Mouse (Mus musculus) spleen, postnatal 4 days (tissue): ENCODE measurements around the gene Stk40.
A peak's percentile ranks its signal among the peaks of the same experiment; 100 is the strongest.
"Not testable (repeated sequence)": the region's sequence is repeated elsewhere in the genome, so short reads cannot be mapped to it uniquely, and the experiment has no call there.

ENCODE experiments used
- DNase-seq, 2 experiments: peaks; one replicate each; pipeline ENCODE4 v3.0.0; 2022; ENCODE audit warnings: low spot score in 2 of 2

Stk40 gene

DNA sequence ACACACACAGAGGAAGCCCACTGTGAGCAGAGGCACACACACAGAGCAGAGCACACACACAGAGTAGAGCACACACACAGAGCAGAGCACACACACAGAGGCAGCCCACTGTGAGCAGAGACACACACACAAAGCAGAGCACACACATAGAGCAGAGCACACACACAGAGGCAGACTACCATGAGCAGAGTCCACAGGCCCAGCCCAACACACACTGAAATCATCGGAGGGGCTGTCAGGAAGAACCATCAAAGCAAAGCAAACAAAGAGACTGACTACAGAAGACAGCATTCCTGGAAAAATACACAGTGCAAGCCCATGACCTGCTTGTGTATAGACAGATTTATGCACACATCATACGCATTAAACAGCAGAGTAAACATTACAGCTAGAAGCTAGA lies 52.1 kb downstream of the Stk40 start:
- DNase-seq, result no peak

- peak; percentile 49 to 80 for DNase-seq
Observed at GRCm38 (mm10) chr4:126156617-126157016, 52.9 kb downstream of the Stk40 start.

DNA sequence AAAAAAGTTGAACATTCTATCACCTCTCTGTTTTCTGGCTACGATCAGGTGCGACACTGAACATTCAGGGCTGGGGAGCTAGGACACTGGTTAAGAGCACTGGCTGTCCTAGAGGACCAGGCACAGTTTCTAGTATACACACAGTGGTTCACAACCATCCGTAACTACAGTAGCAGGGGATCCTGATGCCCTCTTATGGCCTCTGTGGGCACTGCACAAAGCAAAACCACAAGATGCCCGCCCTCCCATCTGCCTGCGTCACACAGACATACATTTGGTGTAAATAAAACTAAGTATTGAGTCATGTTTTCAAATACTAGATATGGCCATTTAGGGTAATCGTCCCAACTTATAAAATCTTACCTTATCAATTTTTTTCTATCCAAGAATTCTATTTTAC lies 53.8 kb downstream of the Stk40 start:
- DNase-seq, result peak in 1 of 2 experiments; percentile 37

DNA sequence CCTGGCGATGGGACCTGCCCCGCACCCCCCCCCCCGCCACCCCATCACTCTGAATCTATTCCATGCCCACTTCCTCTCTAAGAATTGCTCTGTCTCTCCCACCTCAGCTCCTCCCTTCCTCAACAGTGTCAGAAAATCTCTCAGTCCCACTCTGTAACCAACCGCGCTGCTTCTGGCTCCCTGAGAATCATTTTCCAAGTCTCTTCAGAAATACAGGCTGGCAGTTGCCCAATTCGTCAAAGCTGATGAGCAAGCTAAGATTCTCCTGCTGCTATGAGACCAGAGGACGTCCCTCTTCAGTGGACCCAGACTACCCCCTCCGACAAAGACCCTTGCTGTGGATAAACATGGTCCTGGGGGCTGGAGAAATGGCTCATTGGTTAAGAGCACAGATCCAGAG lies 55.7 kb downstream of the Stk40 start:
- DNase-seq, result no peak

DNA sequence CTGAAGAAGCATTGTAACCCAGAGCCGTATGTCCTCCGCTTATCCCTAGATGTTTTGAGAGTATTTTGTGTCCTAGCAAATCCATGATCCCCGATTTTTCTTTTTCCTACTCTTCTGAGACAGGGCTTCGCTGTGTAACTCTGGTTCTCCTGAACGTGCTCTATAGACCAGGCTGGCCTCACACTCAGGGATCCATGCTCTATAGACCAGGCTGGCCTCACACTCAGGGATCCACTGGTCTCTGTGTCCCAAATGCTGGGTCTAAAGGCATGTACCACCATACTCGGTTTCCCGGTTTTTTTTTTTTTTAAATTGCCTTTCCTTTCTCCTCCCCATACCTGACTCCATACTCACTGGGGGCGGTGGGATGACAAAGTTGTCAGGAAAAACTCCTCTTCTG lies 57.2 kb downstream of the Stk40 start:
- DNase-seq, result no peak

DNA sequence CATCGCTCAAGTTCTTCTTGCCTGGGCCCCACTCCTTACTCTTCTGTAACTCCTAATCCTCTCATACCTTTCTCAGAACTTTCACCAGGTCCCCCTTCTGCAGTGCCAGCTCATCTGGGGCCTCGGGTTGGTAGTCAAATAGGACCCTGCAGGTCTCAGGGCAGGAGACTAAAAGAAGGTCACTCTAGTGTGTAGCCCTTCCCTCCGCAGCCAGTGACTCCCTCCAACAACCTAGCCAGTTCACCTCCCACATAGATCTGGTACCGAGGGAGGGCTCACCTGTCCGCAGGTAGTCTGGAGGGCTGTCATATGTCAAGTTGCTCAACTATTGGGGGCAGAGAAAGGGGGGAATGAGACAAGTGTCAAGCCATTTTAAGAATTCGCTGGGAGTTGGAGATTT lies 57.7 kb downstream of the Stk40 start:
- no peak for DNase-seq

GRCm38 (mm10) chr4:126161986-126162385 lies 58.2 kb downstream of the Stk40 start:
- no peak for DNase-seq

DNA sequence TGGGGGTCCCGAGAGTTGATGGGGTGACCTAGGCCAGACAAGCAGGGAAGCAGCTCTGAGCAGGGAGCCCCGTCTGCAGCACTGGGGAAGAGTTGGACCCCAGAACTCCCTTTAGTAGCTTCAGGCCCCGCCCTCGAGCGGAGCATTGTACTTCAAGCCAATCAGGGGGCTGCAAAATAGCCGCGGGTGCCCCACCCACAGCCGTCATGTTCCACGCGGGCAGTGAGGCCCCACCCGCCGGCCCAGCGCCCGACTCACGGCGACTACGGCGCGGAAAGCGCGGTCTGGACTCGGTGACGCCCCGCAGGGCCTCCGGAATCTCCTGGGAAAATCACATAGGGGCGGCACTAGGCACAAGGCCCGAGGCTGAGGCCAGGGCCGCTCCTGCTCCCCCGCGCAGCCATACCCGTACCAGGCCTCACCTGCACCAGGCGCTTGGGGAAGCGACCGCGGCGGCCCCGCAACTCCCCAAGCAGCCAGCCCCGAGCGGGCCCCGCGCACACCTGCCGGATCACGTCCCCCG lies 58.8 kb downstream of the Stk40 start:
- peak; percentile 82 to 88 for DNase-seq

GRCm38 (mm10) chr4:126163067-126163659 lies 59.4 kb downstream of the Stk40 start, which contains the start of gene Sh3d21:
TSS of gene Sh3d21 (minus strand) at chr4:126163491.
- DNase-seq, result no peak

- DNase-seq, result no peak
Observed at GRCm38 (mm10) chr4:126163685-126164084, 59.9 kb downstream of the Stk40 start.

- DNase-seq, result peak in 1 of 2 experiments; percentile 52
Observed at GRCm38 (mm10) chr4:126165092-126165491, 61.3 kb downstream of the Stk40 start.

DNA sequence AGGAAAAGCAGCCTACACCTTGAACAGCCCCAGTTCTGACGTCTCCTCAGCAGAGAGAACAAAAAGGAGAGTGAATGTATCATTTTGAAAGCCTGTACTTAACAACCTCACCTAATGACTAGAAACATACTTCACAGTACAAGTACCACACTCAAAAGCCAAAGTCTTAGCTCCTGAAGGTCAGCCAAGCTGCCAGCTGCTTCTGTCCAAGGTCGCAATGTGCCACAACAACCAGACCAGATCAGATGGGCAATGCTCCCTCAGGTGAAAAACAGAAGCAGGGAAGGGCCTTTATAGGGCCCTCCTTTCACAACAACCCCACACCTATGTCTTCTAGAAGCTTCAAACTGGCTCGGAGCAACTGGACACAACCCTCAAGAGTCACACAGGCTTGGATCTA lies 62.3 kb downstream of the Stk40 start:
- DNase-seq, result peak in 1 of 2 experiments; percentile 46

- peak in 1 of 2 experiments; percentile 49 for DNase-seq
Observed at GRCm38 (mm10) chr4:126168851-126169250, 65.1 kb downstream of the Stk40 start.

DNA sequence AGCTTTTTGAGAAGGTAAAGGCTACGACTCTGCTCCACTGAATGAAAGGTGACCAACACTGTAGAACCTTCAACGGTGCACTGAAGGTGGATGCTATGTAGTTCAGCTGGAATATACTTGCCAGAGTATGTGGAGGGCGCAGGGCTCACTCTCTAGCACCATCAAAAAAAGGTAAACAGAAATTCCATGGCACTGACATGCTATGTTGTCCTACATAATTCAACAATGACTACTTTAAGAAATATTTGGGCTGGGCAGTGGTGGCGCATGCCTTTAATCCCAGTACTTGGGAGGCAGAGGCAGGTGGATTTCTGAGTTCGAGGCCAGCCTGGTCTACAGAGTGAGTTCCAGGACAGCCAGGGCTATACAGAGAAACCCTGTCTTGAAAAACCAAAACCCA lies 67.0 kb downstream of the Stk40 start:
- DNase-seq, result peak in 1 of 2 experiments; percentile 41

DNA sequence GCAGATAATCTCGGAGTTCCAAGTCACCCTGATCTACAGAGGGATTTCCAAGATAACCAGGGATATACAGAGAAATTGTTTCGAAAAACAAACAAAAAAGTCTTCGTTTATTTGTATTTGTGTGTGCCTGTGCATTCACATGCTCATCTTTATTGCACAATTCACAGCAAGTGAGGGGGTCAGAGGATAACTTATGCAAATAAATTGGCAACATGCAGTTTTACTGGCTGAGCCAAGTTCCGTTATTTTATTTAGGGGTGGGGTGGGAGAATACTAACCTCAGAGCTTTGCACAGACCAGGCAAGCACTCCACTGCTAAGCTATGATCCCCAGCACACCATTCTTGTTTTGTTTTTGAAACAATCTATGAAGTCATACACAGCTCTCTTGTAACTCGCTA lies 70.0 kb downstream of the Stk40 start:
- no peak for DNase-seq

DNA sequence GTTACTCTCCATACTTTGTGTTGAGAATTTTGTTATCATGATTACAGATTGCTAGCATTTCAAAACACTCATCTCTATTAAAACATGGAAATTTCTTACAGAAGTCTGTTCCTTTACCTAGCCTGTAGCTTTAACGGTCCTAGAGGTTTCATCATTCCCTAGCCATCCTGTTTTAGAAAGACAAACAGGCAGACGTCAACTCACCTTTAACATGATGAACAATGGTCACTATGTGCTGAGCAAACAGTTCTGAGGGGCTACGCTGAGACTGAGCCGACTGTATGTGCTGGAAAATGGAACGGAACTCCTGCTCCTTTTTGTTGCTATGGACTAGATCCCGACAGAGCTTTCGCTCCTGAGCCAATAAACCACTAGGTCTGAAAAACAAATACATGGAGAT lies 72.2 kb downstream of the Stk40 start:
- not testable (repeated sequence) for DNase-seq

- DNase-seq, result peak in 1 of 2 experiments; percentile 64
Observed at GRCm38 (mm10) chr4:126181170-126181957, 77.6 kb downstream of the Stk40 start.

- no peak for DNase-seq
Observed at GRCm38 (mm10) chr4:126183034-126183433, 79.3 kb downstream of the Stk40 start.

DNA sequence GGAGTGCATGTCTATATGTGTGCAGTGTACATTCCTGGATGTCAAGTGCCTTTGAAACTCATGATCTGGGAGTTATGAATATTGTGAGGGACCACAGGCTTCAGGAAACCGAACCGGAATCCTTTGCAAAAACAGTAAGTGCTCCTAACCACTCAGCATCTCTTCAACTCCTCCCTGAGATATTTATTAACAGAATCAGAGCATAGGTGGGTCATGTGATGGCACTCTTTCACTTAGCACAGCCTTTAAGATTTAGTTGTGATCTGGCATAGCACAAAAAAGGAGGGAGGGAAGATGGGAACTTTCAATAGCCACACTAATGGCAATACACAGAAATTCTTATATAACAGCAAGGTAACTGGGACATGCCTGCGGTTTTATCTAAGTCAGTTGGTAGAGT lies 83.3 kb downstream of the Stk40 start:
- DNase-seq, result no peak
